Mouse (Mus musculus) E14TG2a.4 (cell line): ENCODE measurements around the gene Gng12.

Source experiments
- CTCF ChIP-seq: conservative IDR thresholded peaks from 2 replicates; pipeline ENCODE4 v1.5.1; 2014; ENCODE audit warnings: low read length
- NANOG ChIP-seq: IDR thresholded peaks from 2 replicates; pipeline ENCODE4 v1.6.1; 2014; ENCODE audit warnings: borderline replicate concordance, low read length, mixed read lengths
- POU5F1 ChIP-seq: IDR thresholded peaks from 2 replicates; pipeline ENCODE4 v1.6.1; 2014; ENCODE audit warnings: low read length, borderline replicate concordance

GRCm38 (mm10) chr6:67011217-67011518 lies 115.0 kb downstream of the Gng12 start:
- TF ChIP-seq CTCF (no peak), POU5F1 (no peak), NANOG (no peak)
